Comparison of ENCODE assay signal across 23 mouse cellular contexts in the genomic region with DNA sequence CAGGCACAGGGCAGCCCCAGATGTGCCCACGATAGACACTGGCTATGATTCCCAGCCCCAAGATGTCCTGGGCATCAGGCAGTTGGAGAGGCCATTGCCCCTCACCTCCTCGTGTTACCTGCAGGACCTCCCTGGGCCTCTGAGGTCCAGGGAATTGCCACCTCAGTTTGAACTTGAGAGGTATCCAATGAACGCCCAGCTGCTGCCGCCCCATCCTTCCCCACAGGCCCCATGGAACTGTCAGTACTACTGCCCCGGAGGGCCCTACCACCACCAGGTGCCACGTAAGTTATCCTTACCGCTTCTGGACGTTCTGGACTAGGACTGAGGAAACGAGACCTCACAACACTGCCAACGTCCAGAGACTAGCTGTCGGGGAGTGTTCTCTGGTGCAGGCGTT. TPM values are rescaled to one million over a fixed set of nuclear protein-coding genes. Genes with fewer than 3 reads are reported as not detected.
DNase-seq lines count a peak whose midpoint lies in the region; ATAC-seq and TF ChIP-seq lines count a peak whose summit lies in the region.
"Had no signal": no experiment of that assay in that cellular context is flagged by ENCODE, and none has a peak within 500 bp of the region (broad histone marks: within the 10 kb centered on the region; RNA-seq: fewer than 3 reads in every experiment).

No protein-coding gene starts in this region.

- no peak overlapping the region for H3K4me2 ChIP-seq in kidney, embryonic 16.5 days (replicated peaks; ENCODE audit: low read depth, low read length)
- H3K4me2 ChIP-seq in embryonic facial prominence, embryonic 14.5 days (ENCODE audit: low read depth, low read length): no peak overlapping the region
- H3K4me2 ChIP-seq: heart, embryonic 11.5 days; hindbrain, embryonic 14.5 days; limb, embryonic 12.5 days; liver, embryonic 11.5 days; midbrain, embryonic 15.5 days; neural tube, embryonic 15.5 days had no signal

- intact Hi-C loops in heart, adult 2 months (cut with DNase I): no loop called here

- no peaks in the 10 kb centered on the region for H3K79me2 ChIP-seq in heart, adult 2 months (replicated peaks; ENCODE audit: control insufficient read depth, insufficient read depth, low read length)

- TF ChIP-seq CTCF in heart, adult 2 months (IDR thresholded peaks at IDR 0.05): no peak

- H3K9me3 ChIP-seq in kidney, embryonic 16.5 days (ENCODE audit: low read length): no peaks in the 10 kb centered on the region
- no peaks in the 10 kb centered on the region for H3K9me3 ChIP-seq in embryonic facial prominence, embryonic 10.5 days
- H3K9me3 ChIP-seq in embryonic facial prominence, embryonic 14.5 days (ENCODE audit: control insufficient read depth, low read length): no peaks in the 10 kb centered on the region
- H3K9me3 ChIP-seq: limb, embryonic 12.5 days; midbrain, embryonic 10.5 days; midbrain, embryonic 15.5 days; neural tube, embryonic 15.5 days had no signal

- no peak for TF ChIP-seq POLR2A in heart, adult 2 months (IDR thresholded peaks at IDR 0.05; ENCODE audit: insufficient read depth, low read depth, low read length)

- no peak overlapping the region for H3K9ac ChIP-seq in heart, adult 2 months (ENCODE audit: low read depth, low read length)
- H3K9ac ChIP-seq in kidney, embryonic 16.5 days (replicated peaks; ENCODE audit: low read length): no peak overlapping the region
- no peak overlapping the region for H3K9ac ChIP-seq in embryonic facial prominence, embryonic 14.5 days (ENCODE audit: low read depth, low read length)
- H3K9ac ChIP-seq: hindbrain, embryonic 14.5 days; limb, embryonic 12.5 days; midbrain, embryonic 15.5 days; neural tube, embryonic 15.5 days had no signal

- no peak for ATAC-seq in kidney, embryonic 16.5 days (ENCODE audit: low FRiP score, low TSS enrichment)
- ATAC-seq in embryonic facial prominence, embryonic 14.5 days (ENCODE audit: low read depth): no peak
- ATAC-seq: forebrain, embryonic 14.5 days; midbrain, embryonic 15.5 days had no signal

- TF ChIP-seq EP300 in heart, adult 2 months (IDR thresholded peaks at IDR 0.05; ENCODE audit: insufficient read depth, low read depth, low read length): no peak

- H3K4me3 ChIP-seq in heart, adult 2 months: no peak overlapping the region
- H3K4me3 ChIP-seq in kidney, embryonic 16.5 days (ENCODE audit: low read length): no peak overlapping the region
- H3K4me3 ChIP-seq in embryonic facial prominence, embryonic 10.5 days: no peak overlapping the region
- H3K4me3 ChIP-seq in embryonic facial prominence, embryonic 14.5 days (ENCODE audit: low read depth, low read length): no peak overlapping the region
- H3K4me3 ChIP-seq: limb, embryonic 12.5 days; midbrain, embryonic 10.5 days; midbrain, embryonic 15.5 days; neural tube, embryonic 15.5 days had no signal

- H3K27ac ChIP-seq in heart, adult 2 months: peak overlapping the region; percentile 26
- H3K27ac ChIP-seq in kidney, embryonic 16.5 days (ENCODE audit: low read length): peak overlapping the region; percentile 14
- peak overlapping the region; percentile 60; the same call in 1 of the 2 replicates for H3K27ac ChIP-seq in embryonic facial prominence, embryonic 10.5 days (replicated peaks)
- H3K27ac ChIP-seq in embryonic facial prominence, embryonic 14.5 days (replicated peaks; ENCODE audit: low read depth, low read length): peak overlapping the region; percentile 4; the same call in 1 of the 2 replicates
- H3K27ac ChIP-seq: hindbrain, embryonic 14.5 days; midbrain, embryonic 10.5 days; midbrain, embryonic 15.5 days; neural tube, embryonic 15.5 days had no signal

- H3K4me1 ChIP-seq in heart, adult 2 months (ENCODE audit: control insufficient read depth, insufficient read depth, low read length): peaks cover 14% of the 10 kb centered on the region
- H3K4me1 ChIP-seq in kidney, embryonic 16.5 days (ENCODE audit: insufficient read depth, low read length): peaks cover 55% of the 10 kb centered on the region
- H3K4me1 ChIP-seq in embryonic facial prominence, embryonic 10.5 days: peaks cover 59% of the 10 kb centered on the region
- peaks cover 43% of the 10 kb centered on the region for H3K4me1 ChIP-seq in embryonic facial prominence, embryonic 14.5 days (ENCODE audit: control insufficient read depth, insufficient read depth, low read length)

- no peaks in the 10 kb centered on the region for H3K27me3 ChIP-seq in heart, adult 2 months (ENCODE audit: control insufficient read depth, insufficient read depth, low read length)
- H3K27me3 ChIP-seq in kidney, embryonic 16.5 days (ENCODE audit: insufficient read depth, low read length): no peaks in the 10 kb centered on the region
- no peaks in the 10 kb centered on the region for H3K27me3 ChIP-seq in embryonic facial prominence, embryonic 10.5 days (replicated peaks; ENCODE audit: low read depth, poor library complexity, severe bottlenecking)
- no peaks in the 10 kb centered on the region for H3K27me3 ChIP-seq in embryonic facial prominence, embryonic 14.5 days (replicated peaks; ENCODE audit: control insufficient read depth, insufficient read depth, low read length)
- H3K27me3 ChIP-seq: limb, embryonic 12.5 days; midbrain, embryonic 15.5 days; neural tube, embryonic 15.5 days; Patski had no signal

- no peak for DNase-seq in heart, adult 2 months
- no peak for DNase-seq in heart, adult 8-10 months (ENCODE audit: low spot score)
- DNase-seq in kidney, adult 11 months: no peak
- DNase-seq in embryonic facial prominence, embryonic 10.5 days (ENCODE audit: low spot score): peak; percentile 8
- no peak for DNase-seq in embryonic facial prominence, embryonic 14.5 days (ENCODE audit: low spot score)
- no peak for DNase-seq in spleen, postnatal 4 days (ENCODE audit: low spot score in 2 of 2)
- DNase-seq in layer of hippocampus, postnatal 36 days: no peak
- DNase-seq: cerebellum, adult 9-10 months; layer of hippocampus, adult 9-11 months; lung, postnatal 10 days; retina, postnatal 1 day; right cerebral cortex, postnatal 14 days; thymus, adult 18-20 months had no signal

- peaks cover 6% of the 10 kb centered on the region for H3K36me3 ChIP-seq in heart, adult 2 months (ENCODE audit: control insufficient read depth, insufficient read depth, low read length)
- peaks cover 2% of the 10 kb centered on the region; the same call in 1 of the 2 replicates for H3K36me3 ChIP-seq in kidney, embryonic 16.5 days (ENCODE audit: insufficient read depth, low read length)
- H3K36me3 ChIP-seq in embryonic facial prominence, embryonic 10.5 days (replicated peaks): peaks cover 11% of the 10 kb centered on the region; the same call in 1 of the 2 replicates
- peaks cover 7% of the 10 kb centered on the region; the same call in 1 of the 2 replicates for H3K36me3 ChIP-seq in embryonic facial prominence, embryonic 14.5 days (ENCODE audit: control insufficient read depth, insufficient read depth, low read length)
- H3K36me3 ChIP-seq: midbrain, embryonic 15.5 days had no signal

- WGBS in heart, adult 2 months: 93% methylated on average over 12 of the region's 12 CpGs
- WGBS in kidney, embryonic 16.5 days: 70% methylated on average over 12 of the region's 12 CpGs
- whole genome bisulfite sequencing in embryonic facial prominence, embryonic 10.5 days: 87% methylated on average over 12 of the region's 12 CpGs
- 85% methylated on average over 12 of the region's 12 CpGs for WGBS in embryonic facial prominence, embryonic 14.5 days

RNA-seq across cellular contexts. Expression of gene Traf3ip2, which starts 13.6 kb away (rescaled TPM):
- 1 to 10 TPM; 5.0 to 6.5 TPM for total RNA-seq in heart, adult 2 months (2021)
- 7.1 and 7.8 TPM in 2 replicates for polyA plus RNA-seq in heart, adult 2 months (2012; rRNA removed)
- total RNA-seq in heart, adult 8-10 months (2022): 1 to 10 TPM; 5.3 to 7.3 (median 6.0) TPM
- polyA plus RNA-seq in kidney, embryonic 16.5 days (2015; fragmentation: Nextera tagmentation; extraction: Ambion mirVana): 18.4 and 18.9 TPM in 2 replicates
- 12.9 and 14.8 TPM in 2 replicates for polyA plus RNA-seq in embryonic facial prominence, embryonic 10.5 days (2016; fragmentation: Nextera tagmentation; extraction: Ambion mirVana)
- 12.5 and 12.9 TPM in 2 replicates for polyA plus RNA-seq in embryonic facial prominence, embryonic 14.5 days (2014; fragmentation: Nextera tagmentation; extraction: Ambion mirVana)
- 1 to 10 TPM; 2.1 to 2.5 TPM for total RNA-seq in layer of hippocampus, postnatal 36 days (2021)

Comparison
In these comparisons a context has a peak if more than half of its experiments do, and no peak if none do; other contexts are left out.
1. H3K27ac ChIP-seq: peak in every context shown above with its lines; median percentile 60 in embryonic facial prominence, embryonic 10.5 days; 26 in heart, adult 2 months; 14 in kidney, embryonic 16.5 days; 4 in embryonic facial prominence, embryonic 14.5 days.